Mouse (Mus musculus): Measurements from ENCODE around the gene Ehmt2.
A peak's percentile ranks its signal among the peaks of the same experiment; 100 is the strongest.
"Not testable (repeated sequence)": the region's sequence is repeated elsewhere in the genome, so short reads cannot be mapped to it uniquely, and the experiment has no call there.

Ehmt2 gene

GRCm38 (mm10) chr17:34953904-34954303 lies 55.6 kb downstream of the Ehmt2 start:
- no peak for DNase-seq (ENCODE audit: low spot score)

DNA sequence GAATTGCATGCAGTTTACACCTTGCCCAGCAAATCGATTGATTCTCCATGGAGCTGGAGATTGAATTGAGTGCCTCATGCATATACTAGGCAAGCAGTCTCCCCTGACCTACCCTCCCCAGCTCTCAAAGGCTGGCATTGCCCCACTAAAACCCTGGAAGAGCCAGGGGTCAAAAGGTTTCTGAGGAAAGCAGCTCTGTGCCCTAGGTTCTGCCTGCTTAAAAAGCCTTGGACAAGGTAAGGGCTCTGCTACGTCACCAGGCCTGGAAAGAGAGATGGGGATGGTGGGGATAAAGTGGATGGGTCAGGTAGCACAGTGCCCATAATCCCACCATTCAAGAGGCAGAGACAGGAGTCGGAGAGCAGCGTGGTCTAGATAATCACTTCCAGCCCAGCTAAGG lies 56.6 kb downstream of the Ehmt2 start:
- no peak for DNase-seq (ENCODE audit: low spot score)

DNA sequence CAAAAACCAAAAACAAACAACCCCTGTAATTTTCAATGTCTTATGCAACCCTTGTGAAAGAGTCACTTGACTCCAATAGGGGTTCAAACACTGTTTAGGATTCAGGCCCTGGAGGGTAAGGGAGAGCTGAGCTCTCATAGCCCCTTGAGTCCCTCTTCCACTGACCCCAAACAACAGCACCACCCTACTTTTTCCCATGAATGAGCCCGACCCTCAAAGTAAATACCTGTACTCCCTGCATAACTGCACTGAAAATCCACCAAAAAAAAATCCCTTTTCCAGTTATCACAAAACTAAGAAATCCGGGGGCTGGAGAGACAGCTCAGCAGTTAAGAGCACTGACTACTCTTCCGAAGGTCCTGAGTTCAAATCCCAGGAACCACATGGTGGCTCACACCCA lies 57.6 kb downstream of the Ehmt2 start:
- DNase-seq (ENCODE audit: low spot score): no peak

- DNase-seq (ENCODE audit: low spot score): no peak
Measured at GRCm38 (mm10) chr17:34956340-34956739, 58.1 kb downstream of the Ehmt2 start.

DNA sequence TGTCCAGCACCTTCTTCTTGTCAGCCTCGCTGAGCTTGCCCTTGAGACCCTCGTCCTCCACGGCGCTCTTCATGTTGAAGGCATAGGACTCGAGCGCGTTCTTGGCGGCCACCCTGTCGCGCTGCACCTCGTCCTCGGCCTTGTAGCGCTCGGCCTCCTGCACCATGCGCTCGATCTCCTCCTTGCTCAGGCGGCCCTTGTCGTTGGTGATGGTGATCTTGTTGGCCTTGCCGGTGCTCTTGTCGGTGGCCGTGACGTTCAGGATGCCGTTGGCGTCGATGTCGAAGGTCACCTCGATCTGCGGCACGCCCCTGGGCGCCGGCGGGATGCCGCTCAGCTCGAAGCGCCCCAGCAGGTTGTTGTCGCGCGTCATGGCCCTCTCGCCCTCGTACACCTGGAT lies 59.0 kb downstream of the Ehmt2 start:
- not testable (repeated sequence) for DNase-seq (ENCODE audit: low spot score)

DNA sequence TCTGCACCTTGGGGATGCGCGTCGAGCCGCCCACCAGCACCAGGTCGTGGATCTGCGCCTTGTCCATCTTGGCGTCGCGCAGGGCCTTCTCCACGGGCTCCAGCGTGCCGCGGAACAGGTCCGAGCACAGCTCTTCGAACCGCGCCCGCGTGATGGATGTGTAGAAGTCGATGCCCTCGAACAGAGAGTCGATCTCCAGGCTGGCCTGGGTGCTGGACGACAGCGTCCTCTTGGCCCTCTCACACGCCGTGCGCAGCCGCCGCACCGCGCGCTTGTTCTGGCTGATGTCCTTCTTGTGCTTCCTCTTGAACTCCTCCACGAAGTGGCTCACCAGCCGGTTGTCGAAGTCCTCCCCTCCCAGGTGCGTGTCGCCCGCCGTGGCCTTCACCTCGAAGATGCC lies 59.7 kb downstream of the Ehmt2 start:
- not testable (repeated sequence) for DNase-seq (ENCODE audit: low spot score)

- DNase-seq (ENCODE audit: low spot score): not testable (repeated sequence)
Measured at GRCm38 (mm10) chr17:34958734-34959129, 60.5 kb downstream of the Ehmt2 start.

- DNase-seq (ENCODE audit: low spot score): peak; percentile 76
Measured at GRCm38 (mm10) chr17:34959130-34959778, 61.0 kb downstream of the Ehmt2 start, which contains the start of gene Hspa1b. Gene Hspa1b, minus strand, starts transcription at chr17:34959238.

DNA sequence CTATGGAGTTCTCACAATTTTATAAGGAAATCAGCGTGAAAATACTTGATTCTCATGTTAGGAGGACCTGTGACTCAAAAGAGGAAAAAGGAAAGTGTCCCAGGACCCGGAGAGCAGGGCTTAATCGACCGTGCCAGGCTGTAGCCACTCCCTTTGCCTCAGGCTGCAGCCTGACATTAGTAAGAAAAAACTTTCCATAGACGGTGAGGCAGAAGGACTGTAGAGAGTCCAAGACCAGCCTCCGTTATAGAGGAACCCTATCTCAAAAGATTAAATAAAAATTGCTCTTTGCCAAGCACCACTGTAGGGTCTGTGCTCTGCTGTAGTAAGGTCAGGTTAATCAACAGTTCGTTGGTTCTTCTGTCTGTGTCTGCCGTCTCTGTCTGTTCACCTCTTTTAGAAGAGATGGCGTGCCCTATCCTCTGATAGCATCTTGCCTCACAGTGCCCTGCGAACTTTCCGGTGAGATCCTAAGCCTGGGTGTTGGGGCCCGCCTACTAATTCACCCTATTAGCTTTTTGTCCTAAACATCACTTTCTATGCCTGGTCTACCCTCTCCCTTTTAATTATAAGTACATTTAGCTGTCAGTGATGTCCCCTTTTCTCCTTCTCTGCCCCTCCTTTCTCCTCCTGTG lies 61.7 kb downstream of the Ehmt2 start:
- no peak for DNase-seq (ENCODE audit: low spot score)

DNA sequence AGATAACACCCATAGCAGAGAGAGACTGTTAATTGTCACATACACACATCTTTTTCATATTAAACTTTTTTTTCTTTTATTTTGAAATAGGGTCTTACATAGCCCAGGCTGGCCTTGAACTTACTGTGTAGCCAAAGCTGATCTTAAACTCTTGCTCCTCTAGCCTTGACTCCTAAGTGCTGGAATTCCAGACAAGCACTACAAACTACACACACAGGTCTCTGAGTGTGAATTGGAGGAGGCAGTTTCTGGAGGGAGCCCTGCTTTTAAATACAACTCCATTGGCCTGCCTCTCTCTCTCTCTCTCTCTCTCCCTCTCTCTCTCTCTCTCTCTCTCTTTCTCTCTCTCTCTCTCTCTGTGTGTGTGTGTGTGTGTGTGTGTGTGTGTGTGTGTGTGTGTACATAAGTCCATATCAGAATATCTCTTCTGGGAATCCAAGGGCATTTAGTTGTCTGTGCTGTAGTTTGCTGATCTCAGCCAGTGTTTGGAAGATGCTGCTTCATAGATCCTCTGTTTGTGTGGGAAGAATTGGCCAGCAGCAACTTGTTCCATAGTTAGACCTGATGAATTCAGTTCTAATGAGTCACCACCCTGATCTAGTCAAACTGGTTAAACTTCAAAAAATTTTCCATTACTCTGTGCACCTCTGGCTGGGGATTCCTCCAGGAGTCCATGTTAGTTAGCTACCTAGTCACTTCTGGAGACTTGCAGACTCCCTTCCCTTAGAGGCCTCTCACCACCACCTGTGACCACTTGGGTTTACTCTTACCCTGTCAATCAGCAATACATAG lies 62.6 kb downstream of the Ehmt2 start:
- DNase-seq (ENCODE audit: low spot score): no peak

DNA sequence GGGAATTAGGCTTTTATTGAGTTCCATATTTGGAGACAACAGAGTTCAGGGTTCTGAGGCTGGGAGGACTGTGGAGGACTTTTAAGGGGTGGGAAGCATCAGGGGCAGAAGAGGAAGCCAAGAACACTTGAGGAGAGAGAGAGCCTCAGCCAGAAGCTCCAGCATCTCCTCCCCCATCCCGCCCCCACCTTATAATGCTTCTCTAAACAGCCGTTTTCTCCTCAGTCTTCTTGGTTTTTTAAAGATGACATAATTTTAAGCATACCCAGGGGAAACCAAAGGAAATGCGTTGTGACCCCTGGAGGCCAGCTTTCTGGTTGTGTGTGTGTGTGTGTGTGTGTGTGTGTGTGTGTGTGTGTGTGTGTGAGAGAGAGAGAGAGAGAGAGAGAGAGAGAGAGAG lies 63.9 kb downstream of the Ehmt2 start:
- DNase-seq (ENCODE audit: low spot score): no peak

DNA sequence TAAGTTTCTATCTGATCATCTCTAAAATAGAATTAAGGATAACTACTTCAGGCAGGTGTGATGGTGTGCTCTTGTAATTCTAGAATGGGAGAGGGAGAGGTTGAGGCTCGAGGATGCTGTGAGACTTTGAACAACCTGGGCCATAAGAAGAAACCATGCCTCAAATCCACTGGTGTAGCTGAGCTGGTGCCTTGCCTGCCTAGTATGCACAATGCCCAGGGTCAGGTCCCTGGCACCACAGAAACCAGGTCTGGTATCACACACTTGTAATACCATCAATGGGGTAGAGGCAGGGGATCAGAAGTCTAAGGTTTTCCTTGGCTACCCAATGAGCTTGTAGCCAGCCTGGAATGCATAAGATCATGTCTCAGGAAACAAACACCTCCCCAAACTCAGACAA lies 64.6 kb downstream of the Ehmt2 start:
- DNase-seq (ENCODE audit: low spot score): no peak
